Mouse (Mus musculus) cerebellum, adult 18-20 months (tissue): ENCODE results near the gene Fam240a.
A peak's percentile ranks its signal among the peaks of the same experiment; 100 is the strongest.

Source experiments
- DNase-seq, 2 experiments: peaks; one replicate each; pipeline ENCODE4 v3.0.0; 2021

Gene Fam240a

GRCm38 (mm10) chr9:110944265-110944664 is 27.6 kb upstream of the Fam240a start:
- DNase-seq, result no peak

- no peak for DNase-seq
Observed at GRCm38 (mm10) chr9:110937506-110938490, 21.1 kb upstream of the Fam240a start.

- DNase-seq, result no peak
Observed at GRCm38 (mm10) chr9:110935941-110936340, 19.3 kb upstream of the Fam240a start.

- DNase-seq, result peak; percentile 20 to 22
Observed at GRCm38 (mm10) chr9:110933850-110934437, 17.3 kb upstream of the Fam240a start.

GRCm38 (mm10) chr9:110931573-110931972 is 14.9 kb upstream of the Fam240a start:
- no peak for DNase-seq

- DNase-seq, result peak; percentile 30 to 58
Observed at GRCm38 (mm10) chr9:110922759-110923158, 6.1 kb upstream of the Fam240a start.

GRCm38 (mm10) chr9:110920665-110921419 is 4.2 kb upstream of the Fam240a start:
- DNase-seq, result no peak

GRCm38 (mm10) chr9:110915466-110915865 is 1.2 kb downstream of the Fam240a start:
- DNase-seq, result no peak

GRCm38 (mm10) chr9:110914631-110915236 is 1.9 kb downstream of the Fam240a start:
- no peak for DNase-seq

GRCm38 (mm10) chr9:110909371-110909967 is 7.2 kb downstream of the Fam240a start:
- DNase-seq, result no peak

GRCm38 (mm10) chr9:110908631-110909016 is 8.0 kb downstream of the Fam240a start:
- DNase-seq, result no peak

GRCm38 (mm10) chr9:110907838-110908630 is 8.6 kb downstream of the Fam240a start:
- no peak for DNase-seq

GRCm38 (mm10) chr9:110907201-110907837 is 9.3 kb downstream of the Fam240a start:
- no peak for DNase-seq

GRCm38 (mm10) chr9:110902271-110902670 is 14.4 kb downstream of the Fam240a start:
- DNase-seq, result no peak

GRCm38 (mm10) chr9:110901204-110901603 is 15.5 kb downstream of the Fam240a start:
- DNase-seq, result no peak

GRCm38 (mm10) chr9:110899451-110900008 is 17.1 kb downstream of the Fam240a start:
- no peak for DNase-seq

GRCm38 (mm10) chr9:110896595-110896994 is 20.1 kb downstream of the Fam240a start:
- DNase-seq, result no peak

GRCm38 (mm10) chr9:110895994-110896393 is 20.7 kb downstream of the Fam240a start:
- DNase-seq, result no peak

GRCm38 (mm10) chr9:110895507-110895906 is 21.2 kb downstream of the Fam240a start:
- no peak for DNase-seq

GRCm38 (mm10) chr9:110893429-110893828 is 23.2 kb downstream of the Fam240a start:
- DNase-seq, result no peak

- no peak for DNase-seq
Observed at GRCm38 (mm10) chr9:110892552-110892951, 24.1 kb downstream of the Fam240a start.
